ENCODE assay signal across 17 mouse cellular contexts in genomic region chr5:111647686-111648200, GRCm38 (mm10).
DNase-seq lines count a peak whose midpoint lies in the region; ATAC-seq and TF ChIP-seq lines count a peak whose summit lies in the region.
"Had no signal": no experiment of that assay in that cellular context is flagged by ENCODE, and none has a peak within 500 bp of the region (broad histone marks: within the 10 kb centered on the region; RNA-seq: fewer than 3 reads in every experiment).

No protein-coding gene starts in this region.

- H3K36me3 ChIP-seq in intestine, embryonic 16.5 days (ENCODE audit: control insufficient read depth, insufficient read depth, low read length) = no peaks in the 10 kb centered on the region
- H3K36me3 ChIP-seq in stomach, embryonic 16.5 days (ENCODE audit: control insufficient read depth, insufficient read depth, low read length) = no peaks in the 10 kb centered on the region
- no peaks in the 10 kb centered on the region for H3K36me3 ChIP-seq in liver, embryonic 12.5 days
- H3K36me3 ChIP-seq: heart, embryonic 15.5 days had no signal

- no peak overlapping the region for H3K4me3 ChIP-seq in layer of hippocampus, adult 2 months
- no peak overlapping the region for H3K4me3 ChIP-seq in intestine, embryonic 16.5 days (ENCODE audit: low read length)
- no peak overlapping the region for H3K4me3 ChIP-seq in stomach, embryonic 16.5 days (replicated peaks; ENCODE audit: low read length)
- H3K4me3 ChIP-seq in liver, embryonic 12.5 days = no peak overlapping the region
- H3K4me3 ChIP-seq: heart, embryonic 15.5 days had no signal

- no peaks in the 10 kb centered on the region for H3K27me3 ChIP-seq in intestine, embryonic 16.5 days (replicated peaks; ENCODE audit: control insufficient read depth, insufficient read depth, low read length)
- no peaks in the 10 kb centered on the region for H3K27me3 ChIP-seq in stomach, embryonic 16.5 days (ENCODE audit: control insufficient read depth, insufficient read depth, low read length)
- H3K27me3 ChIP-seq in liver, embryonic 12.5 days (replicated peaks) = peaks cover 9% of the 10 kb centered on the region; the same call in 1 of the 2 replicates

- H3K27ac ChIP-seq in layer of hippocampus, adult 2 months = peak overlapping the region; percentile 89
- peak overlapping the region; percentile 65 for H3K27ac ChIP-seq in intestine, embryonic 16.5 days (ENCODE audit: low read length)
- H3K27ac ChIP-seq in stomach, embryonic 16.5 days (ENCODE audit: low read length) = peak overlapping the region; percentile 79
- no peak overlapping the region for H3K27ac ChIP-seq in liver, embryonic 12.5 days

- H3K9ac ChIP-seq in intestine, embryonic 16.5 days (ENCODE audit: low read depth, low read length) = no peak overlapping the region
- no peak overlapping the region; the same call in 1 of the 2 replicates for H3K9ac ChIP-seq in stomach, embryonic 16.5 days (ENCODE audit: low read length)
- H3K9ac ChIP-seq in liver, embryonic 12.5 days = no peak overlapping the region
- H3K9ac ChIP-seq: heart, embryonic 15.5 days; liver, postnatal 0 days had no signal

- peaks cover 15% of the 10 kb centered on the region for H3K4me1 ChIP-seq in intestine, embryonic 16.5 days (ENCODE audit: control insufficient read depth, insufficient read depth, low read length)
- peaks cover 13% of the 10 kb centered on the region for H3K4me1 ChIP-seq in stomach, embryonic 16.5 days (ENCODE audit: control insufficient read depth, insufficient read depth, low read length)
- H3K4me1 ChIP-seq in liver, embryonic 12.5 days = no peaks in the 10 kb centered on the region

- WGBS in intestine, embryonic 16.5 days = 81% methylated on average over 6 of the region's 6 CpGs
- WGBS in stomach, embryonic 16.5 days = 76% methylated on average over 6 of the region's 6 CpGs
- WGBS in liver, embryonic 12.5 days (ENCODE audit: insufficient replicate concordance) = 60% methylated on average over 6 of the region's 6 CpGs

- no peaks in the 10 kb centered on the region for H3K9me3 ChIP-seq in intestine, embryonic 16.5 days (ENCODE audit: control insufficient read depth, low read length)
- H3K9me3 ChIP-seq in stomach, embryonic 16.5 days (replicated peaks; ENCODE audit: control insufficient read depth, low read length) = no peaks in the 10 kb centered on the region
- no peaks in the 10 kb centered on the region for H3K9me3 ChIP-seq in liver, embryonic 12.5 days (replicated peaks)
- H3K9me3 ChIP-seq: heart, embryonic 15.5 days had no signal

- no peak overlapping the region for H3K4me2 ChIP-seq in intestine, embryonic 16.5 days (ENCODE audit: low read depth, low read length)
- H3K4me2 ChIP-seq in stomach, embryonic 16.5 days (ENCODE audit: low read depth, low read length) = no peak overlapping the region
- H3K4me2 ChIP-seq in liver, embryonic 12.5 days = no peak overlapping the region
- H3K4me2 ChIP-seq: heart, embryonic 15.5 days; hindbrain, embryonic 14.5 days had no signal

- no peak for ATAC-seq in intestine, embryonic 16.5 days
- no peak for ATAC-seq in stomach, embryonic 16.5 days (ENCODE audit: insufficient read depth, low FRiP score)
- no peak for ATAC-seq in liver, embryonic 12.5 days
- ATAC-seq: forebrain, embryonic 16.5 days; liver, postnatal 0 days had no signal

- DNase-seq in heart, postnatal 10 days = peak; percentile 35 to 46
- no peak for DNase-seq in heart, postnatal 4 days
- DNase-seq in layer of hippocampus, adult 2 months (ENCODE audit: low spot score in 2 of 2) = no peak
- no peak for DNase-seq in layer of hippocampus, adult 9-11 months
- DNase-seq: adrenal gland, adult 2 months; cerebellum, adult 2 months; gastrocnemius, postnatal 36 days; liver; liver, postnatal 0 days; right cerebral cortex, postnatal 14 days; thymus, postnatal 36 days had no signal

- TF ChIP-seq CTCF in layer of hippocampus, adult 2 months (conservative IDR thresholded peaks at IDR 0.05) = no peak

- intact Hi-C loops in heart, postnatal 10 days (cut with DNase I) = no loop called here

Comparison
In these comparisons a context has a peak if more than half of its experiments do, and no peak if none do; other contexts are left out.
1. DNase-seq: peak in heart, postnatal 10 days (2 of 2); none in heart, postnatal 4 days (single experiment), layer of hippocampus, adult 2 months (0 of 2) and layer of hippocampus, adult 9-11 months (single experiment).